Mouse (Mus musculus) spleen, postnatal 10 days (tissue): ENCODE data around the gene Ndrg3.
"Not testable (repeated sequence)": the region's sequence is repeated elsewhere in the genome, so short reads cannot be mapped to it uniquely, and the experiment has no call there.

ENCODE experiments used
- DNase-seq, 2 experiments: peaks; one replicate each; pipeline ENCODE4 v3.0.0; 2021 to 2022; ENCODE audit warnings: low spot score in 2 of 2

The Ndrg3 gene

DNA sequence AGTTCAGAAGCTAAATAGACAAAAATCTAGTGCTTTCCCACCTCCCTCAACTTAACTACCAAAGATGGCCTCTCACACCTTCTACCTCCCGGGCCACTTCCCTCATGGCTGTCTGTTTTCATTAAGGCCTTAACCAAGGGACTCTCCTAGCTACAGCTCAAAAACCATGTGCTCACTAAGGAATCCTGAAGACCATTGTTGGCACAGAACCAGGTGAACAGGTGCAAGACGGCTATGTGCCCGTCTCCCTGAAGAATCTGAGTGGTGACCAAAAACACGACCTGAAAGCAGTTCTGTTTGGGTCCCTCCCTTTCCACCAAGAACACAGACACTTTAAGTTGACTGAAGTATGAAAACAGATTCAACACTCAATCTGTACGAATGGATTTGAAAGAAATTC lies 6.4 kb upstream of the Ndrg3 start:
- DNase-seq: no peak

DNA sequence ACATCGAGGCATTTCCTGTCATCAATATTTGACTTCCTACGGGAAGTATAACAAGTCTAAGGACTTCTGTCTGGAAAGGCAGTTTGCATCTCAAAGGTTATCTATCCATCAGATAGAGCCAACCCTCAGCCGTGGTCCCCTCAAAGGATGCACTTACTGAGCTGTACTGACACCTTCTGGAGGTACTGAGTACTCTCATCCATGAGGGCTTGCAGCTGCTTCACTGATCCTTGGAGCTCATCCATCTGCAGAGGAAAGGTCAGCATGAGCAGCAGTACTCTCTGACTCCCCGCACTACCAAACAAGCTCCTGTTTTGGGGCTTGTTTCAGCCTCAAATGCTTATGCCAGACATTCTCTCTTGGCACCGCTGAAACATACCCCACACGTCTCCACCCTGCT lies 4.7 kb upstream of the Ndrg3 start:
- DNase-seq: no peak

DNA sequence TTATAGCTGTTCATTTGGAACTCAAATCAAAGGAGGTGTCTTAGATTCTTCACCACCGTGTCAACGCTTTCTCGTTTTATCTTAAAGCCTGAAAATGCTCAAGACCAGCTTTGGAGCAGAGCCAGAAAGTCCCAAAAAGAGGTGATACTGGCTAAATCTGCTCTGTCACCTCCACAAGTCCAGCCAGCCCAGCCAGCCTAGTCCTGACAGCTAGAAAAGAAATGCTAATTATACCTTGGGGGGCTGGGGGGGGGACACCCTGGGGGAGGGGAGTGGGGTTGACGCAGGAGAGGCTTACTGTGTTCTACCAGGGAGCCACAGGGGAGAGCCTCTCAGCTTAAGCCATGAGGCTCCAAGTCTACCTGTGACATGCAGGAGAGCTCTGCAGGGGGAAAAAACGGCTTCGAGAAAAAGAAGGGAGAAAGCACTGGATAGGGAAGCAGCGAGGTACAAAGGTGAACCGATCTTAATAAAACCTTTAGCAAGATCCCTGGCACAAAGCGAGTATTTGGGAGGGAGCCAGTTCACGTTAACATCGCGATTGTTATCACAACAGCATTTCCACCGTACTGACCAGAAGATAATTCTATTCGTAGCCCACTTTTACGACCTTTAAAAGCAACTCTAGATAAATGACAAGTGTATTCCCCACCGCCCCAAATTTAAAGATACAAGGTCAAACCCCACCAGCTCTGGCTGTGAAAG lies 977 bp downstream of the Ndrg3 start:
- no peak for DNase-seq

DNA sequence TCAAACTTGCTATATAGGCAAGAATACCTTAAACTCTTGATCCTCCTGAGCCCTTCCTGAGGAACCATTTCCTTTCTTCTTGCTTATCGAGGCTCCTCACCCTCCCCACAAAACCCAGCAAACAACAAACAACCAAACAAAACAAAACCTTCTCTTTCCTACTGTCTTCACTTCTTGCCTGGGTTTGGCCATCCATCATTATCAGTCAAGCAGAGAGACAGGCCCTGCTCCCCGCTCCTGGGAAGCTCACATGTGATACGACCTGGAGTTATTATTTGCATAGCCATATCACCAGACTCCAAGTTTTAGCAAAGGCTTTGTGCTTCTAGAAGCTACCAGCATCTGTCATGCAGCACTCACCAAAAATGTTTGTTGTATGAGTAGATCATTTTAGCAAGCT lies 4.5 kb downstream of the Ndrg3 start:
- no peak for DNase-seq

DNA sequence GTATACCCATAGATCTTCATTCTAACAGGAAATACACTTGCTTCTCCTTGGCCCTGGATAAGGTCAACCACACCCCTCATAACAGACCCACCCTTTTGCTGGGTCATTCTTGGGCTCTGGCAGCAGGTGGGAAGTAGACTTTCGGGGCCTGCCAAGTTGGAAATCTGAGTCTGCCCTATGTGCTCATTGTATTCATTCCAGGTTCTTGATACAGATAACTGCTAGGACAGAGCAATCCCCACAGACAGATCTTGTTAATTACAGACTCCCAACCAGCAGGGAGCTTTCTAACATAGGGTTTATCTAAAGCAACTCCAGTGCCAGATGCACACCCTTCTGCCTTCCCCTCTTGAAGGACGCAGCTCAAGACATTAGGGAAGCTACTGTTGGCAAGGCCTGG lies 9.0 kb downstream of the Ndrg3 start:
- DNase-seq: no peak

DNA sequence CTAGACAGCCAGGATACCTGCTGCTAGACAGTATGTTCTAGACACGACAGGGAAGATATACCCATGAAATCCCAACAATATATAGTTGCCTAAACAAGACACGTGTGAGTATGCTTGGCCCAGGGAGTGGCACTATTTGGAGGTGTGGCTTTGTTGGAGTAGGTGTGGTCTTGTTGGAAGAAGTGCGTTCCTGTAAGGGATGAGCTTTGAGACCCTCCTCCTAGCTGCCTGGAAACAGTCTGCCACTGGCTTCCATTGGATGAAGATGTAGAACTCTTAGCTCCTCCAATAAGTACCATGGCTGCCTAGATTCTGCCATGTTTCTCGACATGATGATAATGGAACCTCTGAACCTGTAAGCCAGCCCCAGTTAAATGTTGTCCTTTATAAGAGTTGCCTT lies 10.6 kb downstream of the Ndrg3 start:
- no peak for DNase-seq

DNA sequence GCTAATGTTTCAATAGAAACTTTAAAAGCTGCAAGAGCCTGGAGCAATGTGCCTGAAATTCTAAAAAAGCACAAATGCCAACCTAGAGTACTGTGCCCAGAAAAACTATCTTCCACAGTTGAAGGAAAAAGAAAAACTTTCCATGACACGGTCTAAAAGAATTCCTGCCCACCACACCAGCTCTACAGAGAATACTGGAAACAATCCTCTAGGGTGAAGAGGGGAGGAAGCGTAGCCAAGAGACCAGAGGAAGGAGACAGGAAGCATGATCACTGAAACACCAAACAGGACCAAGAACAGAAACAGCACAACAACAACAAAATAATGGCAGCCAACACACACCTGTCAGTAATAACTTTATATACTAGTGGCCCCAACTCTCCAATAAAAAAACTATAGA lies 11.8 kb downstream of the Ndrg3 start:
- DNase-seq: no peak

DNA sequence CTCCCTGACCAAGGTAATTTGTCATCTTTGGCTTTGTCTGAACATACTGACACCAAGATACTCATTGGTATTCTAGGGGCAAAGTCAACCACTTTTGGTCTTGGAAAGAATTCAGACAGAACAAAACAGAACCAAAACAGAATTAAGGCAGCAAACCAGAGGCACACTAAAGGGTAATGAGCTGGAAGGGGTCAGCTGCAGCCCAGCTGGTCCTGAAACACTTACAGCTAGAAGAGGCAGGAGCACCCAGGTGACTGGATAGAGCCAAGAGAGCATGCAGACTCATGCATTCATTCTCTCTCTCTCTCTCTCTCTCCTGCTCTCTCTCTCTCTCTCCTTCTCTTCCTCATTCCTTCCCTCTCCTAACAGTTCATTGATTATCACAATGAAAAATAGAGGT lies 15.1 kb downstream of the Ndrg3 start:
- DNase-seq: no peak

DNA sequence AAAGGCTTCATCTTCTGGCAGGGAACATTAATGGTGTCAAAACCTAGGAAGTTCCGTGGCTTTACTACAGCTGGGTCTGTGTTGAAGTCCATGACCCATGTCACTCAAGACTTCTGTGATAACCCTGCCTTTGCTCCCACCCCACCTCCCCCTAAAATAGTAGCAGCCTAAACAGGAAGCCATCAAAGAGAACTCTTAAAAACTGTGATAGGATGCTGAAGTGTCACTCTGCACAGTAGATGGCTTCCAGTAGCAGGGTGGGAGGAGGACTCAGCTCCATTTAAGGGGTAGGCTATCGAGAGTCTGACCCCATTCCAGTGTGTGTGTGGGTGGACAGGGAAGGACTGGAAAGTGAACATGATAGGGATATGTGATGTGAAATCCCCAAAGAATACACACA lies 16.9 kb downstream of the Ndrg3 start:
- DNase-seq: no peak

DNA sequence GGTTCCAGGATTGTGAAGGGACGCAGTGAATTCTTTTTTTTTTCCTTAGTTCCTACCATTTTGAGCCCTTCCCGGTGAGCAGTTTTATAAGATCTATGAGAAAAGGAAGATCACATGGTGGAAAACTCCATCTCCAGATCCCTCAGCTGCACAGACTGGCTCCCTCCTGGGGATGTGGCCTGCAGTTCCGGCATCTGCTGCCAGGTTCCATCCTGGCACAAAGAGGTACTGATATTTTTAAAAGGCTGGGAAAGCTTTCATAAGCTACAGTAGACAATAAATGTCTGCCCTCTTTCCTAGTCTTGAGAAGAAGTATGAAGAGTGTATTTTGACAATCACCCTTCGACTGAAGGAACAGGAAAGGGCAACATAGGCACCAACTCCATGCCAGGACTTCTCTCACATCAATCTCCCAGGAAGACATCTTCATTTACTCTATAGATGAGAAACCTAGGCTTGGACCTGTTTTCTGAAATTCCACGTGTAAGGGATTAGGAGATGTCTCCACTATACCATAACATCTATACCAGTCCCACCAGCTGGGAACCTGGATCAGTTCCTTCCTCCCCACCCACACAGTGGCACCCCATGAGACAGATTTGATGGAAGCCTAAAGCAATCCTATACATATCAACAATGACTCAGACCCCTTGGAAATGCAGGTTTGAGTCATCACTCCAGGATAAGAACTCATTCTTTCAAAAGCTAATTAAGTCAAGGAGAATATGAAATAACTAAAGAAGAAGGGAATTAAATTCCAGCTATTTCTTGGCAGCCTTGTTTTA lies 18.3 kb downstream of the Ndrg3 start:
- DNase-seq: no peak

DNA sequence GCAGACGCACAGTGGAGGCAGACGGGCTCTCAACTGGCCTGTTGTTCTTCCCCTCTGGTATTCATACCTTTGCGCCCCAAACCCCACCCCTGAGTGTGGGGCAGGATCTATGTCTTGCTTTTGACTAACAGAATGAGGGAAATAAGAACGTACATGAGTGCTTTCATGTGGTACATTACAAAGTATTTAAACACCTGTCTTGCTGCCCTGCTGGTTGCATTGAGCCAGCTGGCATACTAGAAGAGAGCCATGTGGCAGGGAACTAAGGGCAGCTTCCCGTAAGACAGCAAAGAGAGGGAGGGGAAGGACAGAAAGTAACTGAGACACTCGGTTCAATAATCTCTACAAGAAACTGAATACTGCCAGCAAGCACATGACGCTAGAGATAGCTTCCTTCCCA lies 21.6 kb downstream of the Ndrg3 start:
- no peak for DNase-seq

DNA sequence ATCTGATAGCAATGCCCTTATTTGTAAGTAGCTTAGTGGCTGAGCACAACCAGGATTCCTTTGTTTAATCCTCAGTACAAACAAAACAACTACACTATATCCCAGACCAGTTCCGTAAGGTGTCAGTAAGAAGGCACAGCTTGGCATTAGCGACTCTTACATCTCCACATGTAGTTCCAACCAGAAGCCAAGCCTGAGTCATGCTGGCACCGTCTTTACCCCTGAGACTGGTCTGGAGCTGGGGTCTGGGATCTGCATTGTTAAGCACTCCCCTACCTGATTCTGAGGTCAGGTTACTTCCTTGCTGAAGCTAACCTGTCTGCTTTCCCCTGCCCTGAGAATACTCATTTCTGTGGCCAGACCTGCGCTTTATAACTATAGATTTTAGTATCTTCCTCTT lies 23.4 kb downstream of the Ndrg3 start:
- DNase-seq: no peak

DNA sequence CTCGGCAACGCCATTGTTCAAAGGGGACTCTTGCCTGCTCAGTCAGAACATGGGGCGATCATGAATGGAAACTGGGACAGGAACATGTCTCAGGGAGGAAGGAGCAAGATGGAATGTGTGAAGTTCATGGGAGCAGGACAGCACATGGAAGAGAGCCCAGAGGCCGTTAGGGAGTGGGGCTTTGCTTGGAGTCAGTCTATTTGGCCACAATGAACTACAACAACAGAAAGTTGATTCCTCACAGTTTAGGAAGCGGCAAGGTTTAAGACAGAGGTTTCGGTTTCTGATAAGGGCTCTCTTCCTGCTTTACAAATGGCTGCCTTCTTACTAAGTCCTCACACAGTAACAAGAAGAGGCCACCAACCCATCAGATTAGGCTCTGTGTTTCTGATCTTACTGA lies 24.5 kb downstream of the Ndrg3 start:
- no peak for DNase-seq

DNA sequence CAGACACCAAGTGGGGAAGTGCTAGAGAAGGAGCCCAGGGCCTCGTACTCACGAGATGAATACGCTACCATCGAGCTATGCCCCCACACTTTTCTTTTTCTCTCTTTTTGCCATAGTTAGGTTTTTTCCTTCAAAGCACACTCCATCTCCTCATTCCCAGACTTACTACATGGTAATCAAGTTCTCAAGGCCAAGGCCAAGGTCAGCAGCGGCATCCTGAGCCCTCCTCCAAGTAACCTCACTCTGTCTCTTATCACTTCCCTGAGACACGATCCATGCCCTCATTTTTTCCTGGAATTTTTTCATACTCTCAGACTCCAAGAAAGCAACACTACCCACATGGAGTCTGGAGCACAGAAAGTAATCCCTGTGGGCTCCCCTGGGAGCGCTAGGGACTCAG lies 28.0 kb downstream of the Ndrg3 start:
- DNase-seq: no peak

DNA sequence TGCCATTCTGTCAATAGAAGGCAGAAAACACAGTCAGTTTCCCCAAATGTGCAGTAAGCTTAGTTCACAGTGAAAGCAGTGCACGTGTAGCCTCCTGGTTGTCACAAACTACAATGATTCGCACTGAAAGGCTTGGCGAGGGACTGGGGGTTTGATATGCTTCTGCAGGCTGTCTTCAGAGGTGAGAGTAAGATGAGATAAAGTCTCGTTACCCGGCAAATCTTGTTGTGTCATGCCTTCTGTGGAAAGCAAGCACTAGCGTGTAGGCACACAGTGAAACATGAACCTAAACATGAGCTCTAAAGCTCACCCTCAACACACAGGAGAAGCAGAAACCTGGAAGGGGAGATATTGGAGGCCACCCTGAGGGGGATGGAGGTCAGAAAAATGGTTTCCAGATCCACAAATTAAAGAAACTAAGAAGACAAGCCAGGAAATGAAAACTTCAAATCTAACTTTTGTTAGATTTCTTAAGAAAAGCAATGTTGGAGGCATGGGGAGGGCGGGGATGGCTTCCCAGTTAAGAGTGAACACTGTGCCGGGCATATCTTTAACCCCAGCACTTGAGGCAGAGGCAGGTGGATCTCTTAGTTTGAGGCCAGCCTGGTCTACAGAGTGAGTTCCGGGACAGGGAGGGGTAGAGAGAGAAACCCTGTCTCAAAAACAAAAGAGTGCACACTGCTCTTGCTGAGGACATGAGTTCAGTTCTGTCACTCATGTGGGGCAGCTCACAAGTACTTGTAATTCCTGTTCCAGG lies 33.2 kb downstream of the Ndrg3 start:
- DNase-seq: no peak

DNA sequence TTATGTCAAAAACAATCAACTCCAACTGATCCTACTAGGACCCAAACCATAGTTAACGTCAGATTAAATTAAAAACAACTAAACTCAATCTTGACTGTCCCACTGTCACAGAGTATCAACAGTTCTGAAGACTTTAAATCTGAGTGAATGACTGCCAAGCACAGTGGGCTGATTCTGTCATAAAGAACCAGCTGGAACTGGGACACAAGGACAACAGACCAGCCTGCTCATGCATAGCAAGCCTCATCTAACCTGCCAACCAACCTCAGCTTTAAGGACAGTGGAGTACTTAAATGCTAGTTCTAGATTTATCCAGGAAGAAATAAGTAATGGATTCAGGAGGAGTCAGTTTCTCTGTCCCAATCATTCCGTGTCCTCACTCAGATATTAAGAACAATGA lies 34.8 kb downstream of the Ndrg3 start:
- DNase-seq: no peak

DNA sequence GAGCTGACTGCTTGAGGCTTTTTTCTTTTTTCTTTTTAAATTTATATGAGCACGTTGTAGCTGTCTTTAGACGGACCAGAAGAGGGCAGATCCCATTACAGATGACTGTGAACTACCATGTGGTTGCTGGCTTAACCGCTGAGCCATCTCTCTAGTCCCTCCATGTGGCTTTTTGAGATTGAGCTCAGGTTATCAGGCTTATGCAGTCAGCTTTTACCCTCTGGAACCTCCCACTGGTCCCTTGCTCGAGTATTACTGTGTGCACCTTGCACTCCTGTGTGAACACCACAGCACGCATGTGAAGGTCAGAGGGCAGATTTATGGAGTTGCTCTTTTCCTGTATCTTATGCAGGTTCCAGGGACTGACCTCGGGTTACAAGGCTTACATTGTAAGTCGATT lies 35.5 kb downstream of the Ndrg3 start:
- no peak for DNase-seq

DNA sequence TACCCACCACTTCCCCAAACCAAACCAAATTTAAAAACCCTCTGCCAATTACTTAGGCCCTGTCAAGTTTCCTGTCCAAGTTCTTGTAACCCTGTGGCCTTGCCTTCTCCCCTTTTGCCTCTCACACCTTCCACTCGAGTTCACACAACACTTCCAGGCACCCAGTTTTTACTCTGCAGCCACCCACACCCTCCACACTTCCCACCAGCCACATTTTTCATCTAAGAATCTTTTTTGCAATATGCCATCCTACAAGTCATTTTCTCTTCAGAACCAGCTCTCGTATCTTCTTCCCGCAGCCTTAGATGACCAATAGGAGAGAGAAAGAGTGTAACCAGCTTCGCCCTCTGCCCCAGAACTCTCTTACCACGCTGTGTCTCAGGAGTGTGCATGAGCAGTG lies 37.4 kb downstream of the Ndrg3 start:
- no peak for DNase-seq

DNA sequence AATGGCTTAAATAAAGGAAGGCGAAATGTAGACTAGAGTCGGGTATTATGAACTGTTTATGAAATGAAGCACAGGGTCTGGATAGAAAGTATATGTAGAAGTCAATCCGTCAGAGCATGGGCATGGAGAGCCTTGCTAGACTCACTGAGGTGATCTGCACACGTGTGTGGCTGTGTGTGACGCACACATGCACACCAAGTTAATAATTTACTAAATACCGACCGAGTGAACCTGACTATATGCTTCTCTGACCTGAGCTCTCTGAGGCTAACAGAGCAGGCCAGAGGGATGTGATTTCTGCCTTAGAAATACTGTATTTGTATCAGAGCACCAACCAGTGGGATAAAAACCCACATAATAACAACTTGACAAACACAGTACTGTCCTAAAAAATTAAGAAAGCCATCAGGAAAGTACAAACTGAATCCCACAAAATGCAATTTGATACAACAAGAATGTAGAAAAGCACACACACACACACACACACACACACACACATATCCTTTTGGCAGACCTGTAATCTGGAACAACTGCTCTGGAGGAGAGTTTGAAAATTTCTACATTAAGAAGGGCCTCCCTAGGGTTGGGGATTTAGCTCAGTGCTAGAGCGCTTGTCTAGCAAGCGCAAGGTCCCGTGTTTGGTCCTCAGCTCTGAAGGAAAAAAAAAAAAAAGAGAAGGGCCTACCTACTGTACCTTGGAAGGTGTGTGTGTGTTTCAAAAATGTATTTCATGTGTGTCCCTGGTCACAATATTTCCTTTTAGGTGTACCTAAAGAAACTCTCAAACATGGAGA lies 40.4 kb downstream of the Ndrg3 start:
- DNase-seq: no peak

DNA sequence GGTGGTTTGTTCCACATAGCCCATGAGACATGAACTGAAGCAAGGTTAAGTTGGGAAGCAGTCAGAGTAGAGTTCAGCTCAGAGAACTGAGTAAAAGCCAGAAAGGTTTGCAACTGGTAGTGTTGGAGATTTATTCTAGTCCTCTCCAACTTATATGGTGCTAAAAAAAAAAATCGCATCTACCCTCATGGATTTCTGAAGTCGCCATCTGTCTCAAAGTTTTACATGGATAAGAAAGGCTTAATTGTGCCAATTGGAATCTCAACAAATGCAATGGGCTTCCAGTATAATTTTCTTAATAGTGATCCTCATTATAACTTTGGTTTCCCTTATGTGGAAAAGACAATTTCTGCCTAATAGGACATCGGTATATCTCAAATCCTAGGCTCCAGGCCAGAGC lies 41.0 kb downstream of the Ndrg3 start:
- DNase-seq: no peak

DNA sequence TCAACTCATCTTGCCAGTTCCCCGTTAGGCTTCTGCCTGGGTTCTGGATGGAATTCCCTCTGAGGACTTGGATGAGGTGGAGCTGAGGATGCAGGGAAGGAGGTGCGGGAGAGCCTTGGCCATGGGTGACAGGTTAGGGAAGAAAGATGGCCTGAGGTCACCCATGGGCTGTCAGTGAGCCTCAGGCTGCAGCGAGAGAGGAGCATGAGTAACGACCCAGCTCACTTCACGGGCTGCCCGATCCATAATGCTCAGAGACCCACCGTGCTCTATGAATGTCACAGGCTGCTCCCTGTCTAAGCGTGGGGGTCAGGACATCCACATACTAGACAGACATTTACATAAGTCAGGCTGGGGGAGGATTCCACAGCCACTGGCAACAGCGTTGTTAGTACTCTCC lies 50.3 kb downstream of the Ndrg3 start:
- DNase-seq: not testable (repeated sequence)

DNA sequence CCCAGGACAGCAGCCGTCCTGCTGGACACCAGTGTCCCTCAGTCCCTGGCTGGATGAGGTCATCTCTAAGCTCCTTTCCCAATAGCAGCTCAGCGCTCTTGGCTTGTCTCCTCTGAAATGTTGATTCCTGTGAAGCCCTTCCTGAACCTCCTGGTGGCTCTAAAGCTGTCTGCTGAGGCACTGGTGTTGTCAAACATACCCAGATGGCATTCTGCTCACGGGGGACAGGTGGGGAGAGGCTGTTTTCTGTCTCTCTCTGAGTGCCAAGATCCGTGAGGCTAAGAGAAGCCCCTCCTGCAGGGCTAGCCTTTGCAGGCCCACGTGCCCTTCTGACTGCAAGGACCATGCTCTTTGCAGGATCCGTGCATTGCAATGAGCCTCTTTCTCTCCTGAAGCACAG lies 51.9 kb downstream of the Ndrg3 start:
- DNase-seq: not testable (repeated sequence)
